Mouse (Mus musculus) MEL (cell line): ENCODE measurements around the gene Arsj. TPM values are rescaled to one million over a fixed set of nuclear protein-coding genes. Genes with fewer than 3 reads are reported as not detected.
A peak's percentile ranks its signal among the peaks of the same experiment; 100 is the strongest.

Source experiments
- DNase-seq: peaks from one replicate; pipeline ENCODE4 v3.0.0; 2011; ENCODE audit warnings: low read depth, low spot score
- H3K27ac ChIP-seq: 2 replicates; pipeline ENCODE4 v1.5.1; 2012; ENCODE audit warnings: low read depth, mild to moderate bottlenecking, control low read depth, low read length, moderate library complexity; ENCODE audit not compliant: control insufficient read depth
- H3K27me3 ChIP-seq, 2 experiments: fragments of 150-350 bp in 1 of 2; sonication (generic) in 1 of 2; 2 replicates each; pipeline ENCODE4 v1.6.1; 2012; ENCODE audit warnings: low read length in 2 of 2, mild to moderate bottlenecking in 2 of 2, improper control_type of control experiment in 1 of 2, moderate library complexity in 1 of 2; ENCODE audit not compliant: insufficient read depth in 2 of 2, control insufficient read depth in 1 of 2
- H3K36me3 ChIP-seq, 2 experiments: 2 replicates each; pipeline ENCODE4 v1.6.1; 2012 to 2014; ENCODE audit warnings: low read length in 2 of 2, improper control_type of control experiment in 1 of 2, inconsistent platforms in 1 of 2, mild to moderate bottlenecking in 1 of 2; ENCODE audit not compliant: insufficient read depth in 2 of 2, control insufficient read depth in 1 of 2
- H3K4me1 ChIP-seq, 2 experiments: fragments of 150-350 bp in 1 of 2; sonication (generic) in 1 of 2; 2 replicates each; pipeline ENCODE4 v1.6.1; 2012; ENCODE audit warnings: low read length in 2 of 2, improper control_type of control experiment in 1 of 2, mild to moderate bottlenecking in 1 of 2; ENCODE audit not compliant: insufficient read depth in 2 of 2, control insufficient read depth in 1 of 2
- H3K4me3 ChIP-seq, 2 experiments: fragments of 150-350 bp in 1 of 2; sonication (generic) in 1 of 2; 2 replicates each; pipeline ENCODE4 v1.5.1; 2012; ENCODE audit warnings: low read depth in 2 of 2, low read length in 2 of 2, mild to moderate bottlenecking in 2 of 2, moderate library complexity in 2 of 2, control low read depth in 1 of 2, improper control_type of control experiment in 1 of 2; ENCODE audit not compliant: control insufficient read depth in 1 of 2, insufficient read depth in 1 of 2
- H3K79me2 ChIP-seq: 2 replicates; pipeline ENCODE4 v1.6.1; 2012; ENCODE audit warnings: mild to moderate bottlenecking, low read length, moderate library complexity; ENCODE audit not compliant: control insufficient read depth, poor library complexity, insufficient read depth
- H3K9ac ChIP-seq: 2 replicates; pipeline ENCODE4 v1.6.1; 2012; ENCODE audit warnings: low read depth, mild to moderate bottlenecking, control low read depth, low read length, moderate library complexity; ENCODE audit not compliant: control insufficient read depth, poor library complexity, severe bottlenecking
- H3K9me3 ChIP-seq: fragments of 150-350 bp; sonication (generic); replicated peaks from 2 replicates; pipeline ENCODE4 v1.6.1; 2012; ENCODE audit warnings: mild to moderate bottlenecking, low read length, improper control_type of control experiment, moderate library complexity; ENCODE audit not compliant: insufficient read depth
- BHLHE40 ChIP-seq: IDR thresholded peaks from 2 replicates; pipeline ENCODE4 v1.6.1; 2012; ENCODE audit warnings: low read depth, mild to moderate bottlenecking, inconsistent platforms, low read length, improper control_type of control experiment, borderline replicate concordance
- CHD2 ChIP-seq: IDR thresholded peaks from 2 replicates; pipeline ENCODE4 v1.6.1; 2011; ENCODE audit warnings: low read length, improper control_type of control experiment
- ELF1 ChIP-seq: IDR thresholded peaks from 2 replicates; pipeline ENCODE4 v1.6.1; 2014; ENCODE audit warnings: low read depth, mild to moderate bottlenecking, inconsistent platforms, low read length, improper control_type of control experiment, moderate library complexity
- EP300 ChIP-seq, 2 experiments: IDR thresholded peaks; 2 replicates each; pipeline ENCODE4 v1.6.1; 2011; ENCODE audit warnings: improper control_type of control experiment in 2 of 2, low read length in 2 of 2, low read depth in 1 of 2, mild to moderate bottlenecking in 1 of 2
- ETS1 ChIP-seq: IDR thresholded peaks from 2 replicates; pipeline ENCODE4 v1.6.1; 2012; ENCODE audit warnings: low read depth, mild to moderate bottlenecking, inconsistent platforms, low read length, improper control_type of control experiment, moderate library complexity
- GATA1 ChIP-seq: IDR thresholded peaks from 2 replicates; pipeline ENCODE4 v1.6.1; 2011; ENCODE audit warnings: low read depth, low read length, improper control_type of control experiment
- HCFC1 ChIP-seq: IDR thresholded peaks from 2 replicates; pipeline ENCODE4 v1.6.1; 2012; ENCODE audit warnings: low read depth, mild to moderate bottlenecking, inconsistent platforms, low read length, improper control_type of control experiment, moderate library complexity
- JUND ChIP-seq: IDR thresholded peaks from 2 replicates; pipeline ENCODE4 v1.6.1; 2011; ENCODE audit warnings: low read depth, mild to moderate bottlenecking, improper control_type of control experiment, low read length
- MAZ ChIP-seq: IDR thresholded peaks from 2 replicates; pipeline ENCODE4 v1.6.1; 2012; ENCODE audit warnings: low read depth, mild to moderate bottlenecking, inconsistent platforms, low read length, improper control_type of control experiment
- MEF2A ChIP-seq: IDR thresholded peaks from 2 replicates; pipeline ENCODE4 v1.6.1; 2014; ENCODE audit warnings: low read depth, mild to moderate bottlenecking, inconsistent platforms, low read length, improper control_type of control experiment; ENCODE audit not compliant: poor library complexity, insufficient replicate concordance, severe bottlenecking; ENCODE audit errors: extremely low read depth
- MXI1 ChIP-seq: IDR thresholded peaks from 2 replicates; pipeline ENCODE4 v1.6.1; 2011; ENCODE audit warnings: mild to moderate bottlenecking, low read depth, low read length, improper control_type of control experiment
- MYC ChIP-seq: IDR thresholded peaks from 2 replicates; pipeline ENCODE4 v1.6.1; 2011; ENCODE audit warnings: low read depth, mild to moderate bottlenecking, low read length, improper control_type of control experiment, moderate library complexity
- NELFE ChIP-seq: IDR thresholded peaks from 2 replicates; pipeline ENCODE4 v1.6.1; 2011; ENCODE audit warnings: low read depth, low read length, improper control_type of control experiment
- NRF1 ChIP-seq: IDR thresholded peaks from 2 replicates; pipeline ENCODE4 v1.6.1; 2014; ENCODE audit warnings: low read depth, mild to moderate bottlenecking, inconsistent platforms, low read length, improper control_type of control experiment, moderate library complexity; ENCODE audit not compliant: poor library complexity, insufficient read depth, severe bottlenecking
- POLR2AphosphoS5 ChIP-seq: IDR thresholded peaks from 2 replicates; pipeline ENCODE4 v1.6.1; 2012; ENCODE audit warnings: low read depth, borderline replicate concordance, mild to moderate bottlenecking, inconsistent platforms, low read length, moderate library complexity, mixed read lengths
- RAD21 ChIP-seq: IDR thresholded peaks from 2 replicates; pipeline ENCODE4 v1.6.1; 2011; ENCODE audit warnings: mild to moderate bottlenecking, low read depth, low read length, improper control_type of control experiment
- SMC3 ChIP-seq: IDR thresholded peaks from 2 replicates; pipeline ENCODE4 v1.6.1; 2011; ENCODE audit warnings: low read depth, low read length, improper control_type of control experiment
- ZMIZ1 ChIP-seq: IDR thresholded peaks from 2 replicates; pipeline ENCODE4 v1.6.1; 2012; ENCODE audit warnings: low read depth, mild to moderate bottlenecking, inconsistent platforms, low read length, improper control_type of control experiment, moderate library complexity
- ZNF384 ChIP-seq: IDR thresholded peaks from 2 replicates; pipeline ENCODE4 v1.6.1; 2012; ENCODE audit warnings: low read depth, mild to moderate bottlenecking, inconsistent platforms, low read length, improper control_type of control experiment
- polyA plus RNA-seq, 2 experiments: library from polyadenylated mRNA; stranded (reverse) in 1 of 2; unstranded in 1 of 2; fragments of >175 nt in 1 of 2; fragments of >200 nt in 1 of 2; gene quantifications; 2 replicates each; pipeline versions ENCODE4 v1.2.1 to v1.2.4; 2012; ENCODE audit warnings: low replicate concordance in 2 of 2, low read depth in 1 of 2; ENCODE audit not compliant: insufficient read length in 2 of 2, insufficient read depth in 1 of 2, missing spikeins in 1 of 2
- total RNA-seq: library from RNA; depleted of rRNA; stranded (reverse); fragments of 300-350 nt; gene quantifications from 2 replicates; pipeline ENCODE4 v1.2.3, GENCODE M21; 2012

The Arsj gene
- total and polyA plus RNA-seq, 3 experiments, result not detected

DNA sequence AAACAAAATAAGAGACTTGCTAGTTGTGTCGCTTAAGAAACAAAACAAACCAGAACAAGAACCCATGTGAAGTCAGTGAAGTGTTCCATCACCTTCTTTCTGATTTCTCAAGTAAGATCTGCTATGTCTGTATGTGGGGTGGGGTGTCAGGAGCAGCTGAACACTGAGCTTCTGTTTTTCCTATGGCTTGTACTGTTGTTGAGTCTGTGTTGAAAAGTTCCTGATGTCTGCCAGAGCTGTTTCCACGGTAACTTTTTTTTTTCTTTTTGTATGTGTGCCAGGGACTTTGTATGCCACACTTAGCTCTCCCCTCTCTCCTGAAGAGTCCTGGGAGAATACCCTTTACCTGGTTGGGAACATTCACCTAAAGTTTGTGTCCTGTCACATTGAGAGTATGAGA is 34.0 kb downstream of the Arsj start:
- Histone ChIP-seq H3K9ac (no peak overlapping the region), H3K9me3 (no peaks in the 10 kb centered on the region), H3K27me3 (no peaks in the 10 kb centered on the region), H3K4me3 (no peak overlapping the region), H3K4me1 (no peaks in the 10 kb centered on the region), H3K27ac (no peak overlapping the region), H3K79me2 (no peaks in the 10 kb centered on the region), H3K36me3 (no peaks in the 10 kb centered on the region; a peak in 1 of 4 replicates)
- peak; percentile 6 for DNase-seq
- TF ChIP-seq MYC, result no peak
- no peak for TF ChIP-seq RAD21
- no peak for TF ChIP-seq NRF1
- no peak for TF ChIP-seq ZMIZ1
- TF ChIP-seq SMC3, result no peak
- no peak for TF ChIP-seq MEF2A
- TF ChIP-seq JUND, result no peak
- TF ChIP-seq MXI1, result no peak
- no peak for TF ChIP-seq NELFE
- no peak for TF ChIP-seq ETS1
- no peak for TF ChIP-seq EP300 (IDR thresholded peaks at IDR 0.05; ENCODE audit: low read depth in 1 of 2, low read length in 2 of 2)
- TF ChIP-seq ELF1, result no peak
- no peak for TF ChIP-seq HCFC1
- no peak for TF ChIP-seq ZNF384
- no peak for TF ChIP-seq MAZ
- TF ChIP-seq BHLHE40, result no peak
- no peak for TF ChIP-seq CHD2
- TF ChIP-seq POLR2AphosphoS5, result no peak

GRCm38 (mm10) chr3:126397985-126398630 is 34.6 kb downstream of the Arsj start:
- Histone ChIP-seq H3K4me1 (no peaks in the 10 kb centered on the region), H3K36me3 (no peaks in the 10 kb centered on the region; a peak in 1 of 4 replicates), H3K79me2 (no peaks in the 10 kb centered on the region), H3K4me3 (no peak overlapping the region), H3K27ac (no peak overlapping the region), H3K9me3 (no peaks in the 10 kb centered on the region), H3K27me3 (no peaks in the 10 kb centered on the region), H3K9ac (no peak overlapping the region)
- DNase-seq, result peak; percentile 49
- peak; percentile 17; the same call in 1 of the 2 replicates for TF ChIP-seq GATA1
- TF ChIP-seq RAD21, result no peak
